Mouse (Mus musculus) embryonic facial prominence, embryonic 11.5 days (tissue): ENCODE measurements around the gene Dohh. TPM values are rescaled to one million over a fixed set of nuclear protein-coding genes. Genes with fewer than 3 reads are reported as not detected.
A peak's percentile ranks its signal among the peaks of the same experiment; 100 is the strongest.

Source experiments
- ATAC-seq: fragments of 200-750 bp; cut with Nextera tagmentation; replicated peaks from 2 replicates; pipeline ENCODE4 v1.8.0; 2017; ENCODE audit warnings: low read depth; ENCODE audit not compliant: insufficient number of reproducible peaks, low FRiP score, low TSS enrichment
- DNase-seq: peaks from one replicate; pipeline ENCODE4 v3.0.0-alpha.2; 2015; ENCODE audit warnings: low spot score
- H3K27ac ChIP-seq: fragments of 300-500 bp; sonication (generic); replicated peaks from 2 replicates; pipeline ENCODE4 v1.5.1; 2014; ENCODE audit warnings: mild to moderate bottlenecking, low read depth, low read length, control low read depth
- H3K27me3 ChIP-seq: fragments of 300-500 bp; sonication (generic); 2 replicates; pipeline ENCODE4 v1.6.1; 2014; ENCODE audit warnings: mild to moderate bottlenecking, low read length, moderate library complexity, mixed read lengths; ENCODE audit not compliant: control insufficient read depth, insufficient read depth
- H3K36me3 ChIP-seq: fragments of 300-500 bp; sonication (generic); replicated peaks from 2 replicates; pipeline ENCODE4 v1.6.1; 2014; ENCODE audit warnings: low read depth, mild to moderate bottlenecking, low read length, moderate library complexity, mixed read lengths; ENCODE audit not compliant: control insufficient read depth, insufficient read depth
- H3K4me1 ChIP-seq: fragments of 300-500 bp; sonication (generic); 2 replicates; pipeline ENCODE4 v1.6.1; 2014; ENCODE audit warnings: low read length, mixed read lengths; ENCODE audit not compliant: control insufficient read depth, insufficient read depth
- H3K4me2 ChIP-seq: fragments of 300-500 bp; sonication (generic); 2 replicates; pipeline ENCODE4 v1.6.1; 2014; ENCODE audit warnings: low read depth, mild to moderate bottlenecking, control low read depth, low read length, moderate library complexity
- H3K4me3 ChIP-seq: fragments of 300-500 bp; sonication (generic); 2 replicates; pipeline ENCODE4 v1.5.1; 2014; ENCODE audit warnings: low read depth, low read length, control low read depth
- H3K9ac ChIP-seq: fragments of 300-500 bp; sonication (generic); replicated peaks from 2 replicates; pipeline ENCODE4 v1.6.1; 2014; ENCODE audit warnings: mild to moderate bottlenecking, control low read depth, low read length
- H3K9me3 ChIP-seq: fragments of 300-500 bp; sonication (generic); replicated peaks from 2 replicates; pipeline ENCODE4 v1.6.1; 2016; ENCODE audit warnings: mild to moderate bottlenecking, low read length, inconsistent platforms, mixed read lengths; ENCODE audit not compliant: control insufficient read depth
- WGBS: fragments of 180-500 bp; shearing (Covaris S2); extraction: QIAGEN DNeasy Blood & Tissue Kit; methylation state at CpG from one replicate; pipeline ENCODE4 v1.1.7; 2014; 5-methylcytosine and 5-hydroxymethylcytosine counted together
- polyA plus RNA-seq: library from polyadenylated mRNA; unstranded; fragments of >200 nt; fragmentation: Nextera tagmentation; extraction: Ambion mirVana; gene quantifications from 2 replicates; pipeline ENCODE4 v1.2.1, GENCODE M21; 2014

Gene Dohh
- polyA plus RNA-seq, 1 experiment from 2014 or later: 45.0 TPM

GRCm38 (mm10) chr10:81426897-81427296 lies 42.7 kb downstream of the Dohh start:
- 2% methylated on average over 38 of the region's 38 CpGs for WGBS
- Histone ChIP-seq H3K9me3 (no peaks in the 10 kb centered on the region), H3K9ac (peak overlapping the region; percentile 62), H3K4me3 (peak overlapping the region; percentile 41), H3K4me1 (peaks cover 6% of the 10 kb centered on the region), H3K27ac (no peak overlapping the region), H3K36me3 (no peaks in the 10 kb centered on the region), H3K4me2 (peak overlapping the region; percentile 74), H3K27me3 (peaks cover 31% of the 10 kb centered on the region)
- DNase-seq (no peak), ATAC-seq (no peak)

- peaks cover 6% of the 10 kb centered on the region for H3K4me1 ChIP-seq
- ATAC-seq (no peak), DNase-seq (no peak)
- H3K27me3 ChIP-seq: peaks cover 31% of the 10 kb centered on the region
- H3K9me3 ChIP-seq: no peaks in the 10 kb centered on the region
- no peak overlapping the region for H3K27ac ChIP-seq
- peak overlapping the region; percentile 62; the same call in 1 of the 2 replicates for H3K9ac ChIP-seq
- 27% methylated on average over 3 of the region's 3 CpGs for WGBS
- H3K36me3 ChIP-seq: no peaks in the 10 kb centered on the region
- peak overlapping the region; percentile 41 for H3K4me3 ChIP-seq
- H3K4me2 ChIP-seq: peak overlapping the region; percentile 74
Observed at GRCm38 (mm10) chr10:81427327-81427726, 43.1 kb downstream of the Dohh start.

GRCm38 (mm10) chr10:81427804-81428506 lies 43.7 kb downstream of the Dohh start:
- Histone ChIP-seq H3K9ac (no peak overlapping the region), H3K4me1 (peaks cover 6% of the 10 kb centered on the region), H3K4me3 (no peak overlapping the region), H3K27me3 (peaks cover 31% of the 10 kb centered on the region), H3K27ac (no peak overlapping the region), H3K36me3 (no peaks in the 10 kb centered on the region), H3K9me3 (no peaks in the 10 kb centered on the region), H3K4me2 (no peak overlapping the region)
- ATAC-seq: no peak
- DNase-seq: no peak
- WGBS: 76% methylated on average over 8 of the region's 8 CpGs

- no peak overlapping the region for H3K4me3 ChIP-seq
- no peak for DNase-seq
- WGBS: 87% methylated on average over 7 of the region's 7 CpGs
Observed at GRCm38 (mm10) chr10:81428507-81428870, 44.3 kb downstream of the Dohh start.

GRCm38 (mm10) chr10:81429092-81429491 lies 44.9 kb downstream of the Dohh start:
- no peak for DNase-seq
- Histone ChIP-seq H3K36me3 (no peaks in the 10 kb centered on the region), H3K4me2 (peak overlapping the region; percentile 90), H3K4me3 (no peak overlapping the region), H3K9me3 (no peaks in the 10 kb centered on the region), H3K27me3 (peaks cover 31% of the 10 kb centered on the region), H3K27ac (no peak overlapping the region), H3K9ac (no peak overlapping the region), H3K4me1 (peaks cover 9% of the 10 kb centered on the region)
- no peak for ATAC-seq
- WGBS: 21% methylated on average over 2 of the region's 2 CpGs

More at GRCm38 (mm10) chr10:81428507-81428870, 44.3 kb downstream of the Dohh start:
- H3K36me3 ChIP-seq: no peaks in the 10 kb centered on the region
- no peak overlapping the region for H3K4me2 ChIP-seq
- no peak overlapping the region for H3K9ac ChIP-seq
- no peak overlapping the region for H3K27ac ChIP-seq
- H3K4me1 ChIP-seq: peaks cover 9% of the 10 kb centered on the region
- H3K9me3 ChIP-seq: no peaks in the 10 kb centered on the region
- peaks cover 31% of the 10 kb centered on the region for H3K27me3 ChIP-seq
- ATAC-seq: no peak

GRCm38 (mm10) chr10:81429605-81430061 lies 45.4 kb downstream of the Dohh start:
- Histone ChIP-seq H3K9me3 (no peaks in the 10 kb centered on the region), H3K27ac (peak overlapping the region; percentile 81), H3K4me3 (peak overlapping the region; percentile 81), H3K36me3 (no peaks in the 10 kb centered on the region), H3K27me3 (peaks cover 31% of the 10 kb centered on the region), H3K4me2 (peak overlapping the region; percentile 90), H3K9ac (peak overlapping the region; percentile 83), H3K4me1 (peaks cover 9% of the 10 kb centered on the region)
- WGBS: under 1% methylated on average over 20 of the region's 20 CpGs
- ATAC-seq (0 out of 2 replicates have a peak, but pooled peaks have one; percentile 5), DNase-seq (peak; percentile 87)

GRCm38 (mm10) chr10:81430141-81430830 lies 46.1 kb downstream of the Dohh start:
- Histone ChIP-seq H3K27me3 (peaks cover 26% of the 10 kb centered on the region), H3K4me3 (peak overlapping the region; percentile 81), H3K9ac (peak overlapping the region; percentile 83), H3K4me1 (peaks cover 9% of the 10 kb centered on the region), H3K4me2 (peak overlapping the region; percentile 90), H3K36me3 (no peaks in the 10 kb centered on the region), H3K9me3 (no peaks in the 10 kb centered on the region), H3K27ac (peak overlapping the region; percentile 81)
- under 1% methylated on average over 55 of the region's 89 CpGs for WGBS
- ATAC-seq (no peak), DNase-seq (peak; percentile 80)
